Mouse (Mus musculus) erythroblast, adult 5-6 weeks (primary cell): Measurements from ENCODE around the gene Ccdc47. TPM values are rescaled to one million over a fixed set of nuclear protein-coding genes. Genes with fewer than 3 reads are reported as not detected.

Experiments used
- ATAC-seq: replicated peaks from 2 replicates; pipeline ENCODE4 v1.8.0; 2016; ENCODE audit warnings: moderate number of reproducible peaks, mild to moderate bottlenecking, moderate TSS enrichment, inconsistent platforms; ENCODE audit not compliant: poor library complexity, low FRiP score, severe bottlenecking
- total RNA-seq, 2 experiments: library from RNA; stranded (forward) in 1 of 2; stranded (reverse) in 1 of 2; fragments of 150-400 nt in 1 of 2; fragments of 200-764, 138-1000 nt in 1 of 2; gene quantifications; 2 replicates each; pipeline versions ENCODE4 v1.2.3 to v1.2.4; 2015 to 2017; ENCODE audit warnings: low replicate concordance in 2 of 2

Ccdc47 gene
- total RNA-seq, 2 experiments from 2014 or later: 15.2 to 57.4 TPM

- no peak for ATAC-seq
Measured at GRCm38 (mm10) chr11:106164601-106165180, 51.5 kb downstream of the Ccdc47 start.

- no peak for ATAC-seq
Measured at GRCm38 (mm10) chr11:106163546-106163945, 52.6 kb downstream of the Ccdc47 start.

DNA sequence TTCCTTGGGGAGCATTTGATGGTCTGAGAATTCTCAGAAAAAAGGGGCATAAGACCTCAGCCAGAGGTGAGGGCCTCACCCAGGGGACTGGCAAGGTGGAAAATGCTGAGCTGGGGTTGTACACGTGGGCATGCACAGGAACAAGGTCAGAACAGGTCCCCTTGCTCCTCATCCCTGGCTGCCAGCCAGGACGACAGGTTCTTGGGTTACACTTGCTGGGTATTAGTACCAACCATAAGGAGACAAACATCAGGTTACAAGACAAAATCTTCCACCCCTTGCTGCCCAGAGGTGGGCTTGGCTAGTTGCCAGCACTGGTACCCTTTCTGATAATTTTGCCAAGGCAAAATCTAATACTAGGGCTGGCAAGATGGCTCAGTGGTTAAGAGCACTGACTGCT lies 53.9 kb downstream of the Ccdc47 start:
- ATAC-seq: no peak

DNA sequence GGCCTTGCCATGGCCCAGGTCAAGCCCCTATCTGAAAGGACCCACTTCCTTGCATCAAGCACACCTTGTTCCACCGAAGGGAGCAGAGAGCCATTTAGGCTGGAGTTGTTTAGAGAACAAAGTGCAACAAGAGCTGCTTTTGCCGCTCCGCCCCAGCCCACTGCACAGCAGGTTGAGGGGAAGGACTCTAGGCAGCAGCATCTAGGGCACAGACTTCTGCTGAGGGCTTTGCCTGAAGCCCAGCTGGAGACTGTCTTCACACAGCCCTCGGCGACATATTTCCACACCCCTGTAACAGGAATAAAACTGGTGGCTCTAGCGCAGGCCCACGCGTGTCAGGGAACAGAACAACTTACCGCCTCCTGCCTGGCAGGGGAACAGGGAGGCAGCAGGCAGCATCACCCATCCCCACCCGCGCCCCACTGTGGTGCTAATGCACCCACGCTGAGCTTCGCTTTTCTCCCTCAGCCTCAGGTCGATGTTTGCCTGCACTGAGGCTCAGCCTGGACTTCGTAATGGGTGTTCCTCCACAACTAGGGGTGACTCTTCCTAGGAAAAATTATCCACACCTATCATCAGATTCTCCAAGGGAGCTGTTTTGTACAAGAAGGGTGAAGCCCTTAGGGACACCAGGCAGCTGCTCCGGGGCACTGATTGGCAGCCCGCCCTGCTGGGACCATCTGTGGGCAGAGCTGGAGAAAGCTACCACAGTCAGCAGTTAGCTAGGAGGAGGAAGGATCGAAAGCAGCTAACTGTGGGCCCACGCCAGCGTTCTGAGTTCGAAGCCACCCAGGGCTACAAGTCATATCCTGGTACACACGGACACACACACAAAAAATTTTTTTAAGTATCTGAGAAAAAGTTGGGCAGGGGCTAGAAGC lies 55.1 kb downstream of the Ccdc47 start, which contains the start of the genes Gm10840 and Limd2:
Gene Gm10840, plus strand, starts transcription at position 10 of the 881 bp plus-strand sequence.
Gene Limd2, minus strand, starts transcription at position 20 of the 881 bp plus-strand sequence.
- ATAC-seq: no peak

- ATAC-seq: no peak
Measured at GRCm38 (mm10) chr11:106159921-106160840, 56.0 kb downstream of the Ccdc47 start.

DNA sequence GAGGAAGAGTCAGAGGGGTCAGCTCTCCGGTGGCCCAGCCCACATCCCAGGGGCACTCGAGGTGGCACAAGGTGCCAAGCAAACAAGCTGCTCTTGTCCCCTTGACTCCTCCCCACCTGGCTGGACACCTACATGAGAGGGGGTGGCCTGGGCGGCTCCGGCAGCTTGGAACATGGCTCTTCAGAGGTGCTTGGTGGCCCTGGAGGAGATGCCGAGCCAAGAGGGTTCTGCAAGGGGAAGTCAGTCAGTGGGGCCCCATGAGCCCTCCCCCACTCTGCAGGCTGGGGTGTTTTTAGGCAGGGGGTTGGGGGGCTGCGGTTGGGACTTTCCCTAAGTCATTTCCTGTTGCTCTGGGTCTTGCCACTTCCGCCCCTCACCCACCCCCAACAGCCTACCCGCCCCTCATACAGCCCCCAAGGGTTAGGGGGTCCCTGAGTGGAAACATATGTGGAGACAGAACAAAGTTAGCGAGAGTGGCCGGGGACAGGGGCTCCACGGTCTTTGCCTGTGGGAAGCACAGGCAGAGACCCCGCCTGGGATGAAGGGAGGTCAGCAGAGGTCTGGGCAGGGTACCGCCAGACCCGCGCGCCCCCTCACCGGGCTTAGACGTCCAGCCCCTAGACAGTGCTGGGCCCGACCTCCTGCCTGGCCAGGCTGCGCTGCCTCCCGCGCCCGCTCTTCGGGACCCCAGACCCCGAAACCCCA lies 56.8 kb downstream of the Ccdc47 start:
- ATAC-seq: no peak

DNA sequence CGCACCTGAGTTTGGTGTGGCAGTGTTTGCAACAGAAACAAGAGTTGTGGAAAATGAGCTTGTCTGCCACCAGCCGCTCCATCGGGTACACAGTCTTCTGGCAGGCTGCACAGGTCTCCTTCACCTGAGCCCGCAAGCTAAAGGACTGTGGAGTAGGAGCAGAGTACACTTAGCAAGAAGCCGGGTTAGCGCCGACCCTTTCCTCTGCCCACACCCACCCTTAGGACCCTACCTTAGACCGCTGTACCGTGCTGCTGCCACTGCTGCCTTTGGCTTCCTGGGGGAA lies 57.3 kb downstream of the Ccdc47 start:
- no peak for ATAC-seq

- no peak for ATAC-seq
Measured at GRCm38 (mm10) chr11:106158081-106158929, 57.8 kb downstream of the Ccdc47 start.

DNA sequence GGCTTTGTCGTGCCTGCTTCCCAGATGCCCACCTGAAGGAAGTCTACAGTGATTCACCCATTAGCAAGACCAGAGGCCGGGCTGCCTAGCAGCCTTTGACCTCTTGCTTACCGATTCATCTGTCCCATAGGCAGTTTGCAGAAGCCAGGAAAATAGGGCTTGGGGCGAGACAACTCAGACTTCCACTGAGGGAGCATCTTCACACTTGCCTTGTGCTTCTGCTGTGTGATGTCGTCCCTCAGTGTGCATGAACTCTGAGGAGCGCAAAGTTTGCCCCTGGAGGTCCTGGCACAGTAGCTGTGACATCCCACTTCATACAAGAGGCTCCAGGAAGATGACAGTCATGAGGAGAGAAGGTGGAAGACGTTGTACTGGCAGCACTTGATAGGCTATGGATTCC lies 59.0 kb downstream of the Ccdc47 start:
- no peak for ATAC-seq

GRCm38 (mm10) chr11:106156257-106156656 lies 59.9 kb downstream of the Ccdc47 start:
- no peak for ATAC-seq

GRCm38 (mm10) chr11:106155761-106156160 lies 60.4 kb downstream of the Ccdc47 start:
- no peak for ATAC-seq

- ATAC-seq: no peak
Measured at GRCm38 (mm10) chr11:106154770-106155169, 61.4 kb downstream of the Ccdc47 start.

GRCm38 (mm10) chr11:106154091-106154490 lies 62.1 kb downstream of the Ccdc47 start:
- no peak for ATAC-seq

GRCm38 (mm10) chr11:106152132-106152531 lies 64.0 kb downstream of the Ccdc47 start:
- ATAC-seq: no peak

DNA sequence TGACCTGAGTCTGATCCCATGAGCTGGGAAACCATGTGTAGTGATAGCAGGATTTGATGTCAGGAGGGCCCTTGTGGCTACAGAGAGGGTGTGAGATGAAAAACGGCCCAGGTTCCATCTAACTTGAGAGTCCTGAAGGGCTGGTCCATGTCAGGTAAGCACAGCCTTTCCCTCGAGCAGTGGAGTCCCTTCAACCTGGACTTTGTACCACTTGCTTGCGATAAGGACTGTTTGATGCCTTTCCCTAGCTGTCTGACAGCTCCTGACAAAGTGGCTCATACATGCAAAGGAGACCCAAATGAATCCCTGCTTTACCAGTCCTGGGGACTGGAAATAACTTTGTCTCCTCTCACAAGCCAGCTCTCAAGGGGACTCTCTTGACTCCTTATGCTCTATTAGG lies 64.9 kb downstream of the Ccdc47 start:
- no peak for ATAC-seq
